Mouse (Mus musculus) midbrain, embryonic 14.5 days (tissue): Measurements from ENCODE around the gene Gpat2. TPM values are rescaled to one million over a fixed set of nuclear protein-coding genes. Genes with fewer than 3 reads are reported as not detected.

ENCODE experiments used
- ATAC-seq: fragments of 200-750 bp; cut with Nextera tagmentation; 2 replicates; pipeline ENCODE4 v1.8.0; 2017; ENCODE audit warnings: moderate number of reproducible peaks, moderate library complexity; ENCODE audit not compliant: low FRiP score, low TSS enrichment
- DNase-seq: peaks from one replicate; pipeline ENCODE4 v3.0.0-alpha.2; 2015
- H3K27ac ChIP-seq: fragments of 300-500 bp; sonication (generic); replicated peaks from 2 replicates; pipeline ENCODE4 v1.5.1; 2014; ENCODE audit warnings: mild to moderate bottlenecking, low read depth, low read length, moderate library complexity
- H3K27me3 ChIP-seq: fragments of 300-500 bp; sonication (generic); 2 replicates; pipeline ENCODE4 v1.6.1; 2014; ENCODE audit warnings: low read length, control low read depth, mixed read lengths; ENCODE audit not compliant: control insufficient read depth, insufficient read depth
- H3K36me3 ChIP-seq: fragments of 300-500 bp; sonication (generic); 2 replicates; pipeline ENCODE4 v1.6.1; 2014; ENCODE audit warnings: low read length, control low read depth; ENCODE audit not compliant: control insufficient read depth, insufficient read depth
- H3K4me1 ChIP-seq: fragments of 300-500 bp; sonication (generic); 2 replicates; pipeline ENCODE4 v1.6.1; 2014; ENCODE audit warnings: mild to moderate bottlenecking, antibody characterized with exemption, low read length, control low read depth; ENCODE audit not compliant: control insufficient read depth, insufficient read depth
- H3K4me2 ChIP-seq: fragments of 300-500 bp; sonication (generic); 2 replicates; pipeline ENCODE4 v1.6.1; 2014; ENCODE audit warnings: mild to moderate bottlenecking, low read length, moderate library complexity
- H3K4me3 ChIP-seq: fragments of 300-500 bp; sonication (generic); replicated peaks from 2 replicates; pipeline ENCODE4 v1.5.1; 2014; ENCODE audit warnings: low read depth, low read length
- H3K9ac ChIP-seq: fragments of 300-500 bp; sonication (generic); replicated peaks from 2 replicates; pipeline ENCODE4 v1.6.1; 2014; ENCODE audit warnings: mild to moderate bottlenecking, low read length, moderate library complexity
- H3K9me3 ChIP-seq: fragments of 300-500 bp; sonication (generic); 2 replicates; pipeline ENCODE4 v1.6.1; 2016; ENCODE audit warnings: low read length, control low read depth, mixed read lengths; ENCODE audit not compliant: control insufficient read depth
- WGBS: fragments of 180-500 bp; shearing (Covaris S2); extraction: QIAGEN DNeasy Blood & Tissue Kit; methylation state at CpG from one replicate; pipeline ENCODE4 v1.1.7; 2014; 5-methylcytosine and 5-hydroxymethylcytosine counted together
- polyA plus RNA-seq: library from polyadenylated mRNA; unstranded; fragments of >200 nt; fragmentation: Nextera tagmentation; extraction: Ambion mirVana; gene quantifications from 2 replicates; pipeline ENCODE4 v1.2.1, GENCODE M21; 2014

Gene Gpat2
- polyA plus RNA-seq, 1 experiment from 2014 or later: 0.08 TPM

DNA sequence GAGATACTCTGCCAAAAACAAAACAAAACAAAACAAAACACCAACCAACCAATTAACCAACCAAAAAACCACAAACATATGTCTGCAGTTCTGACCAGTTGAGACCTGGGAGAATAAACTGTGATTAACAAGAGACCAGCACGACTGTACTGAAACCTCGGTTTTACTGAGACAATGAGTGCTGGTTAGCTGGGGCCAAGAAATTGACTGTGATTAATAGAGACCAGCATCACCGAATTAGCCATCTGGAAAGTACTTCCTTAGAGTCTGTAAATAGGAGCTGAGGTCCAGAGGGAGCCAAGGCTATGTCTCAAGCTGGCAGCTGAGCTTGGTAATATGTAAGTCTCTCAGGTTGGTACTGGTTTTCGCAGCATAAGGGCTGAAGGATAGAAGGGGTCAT, 34.2 kb upstream of the Gpat2 start:
- H3K4me1 ChIP-seq: no peaks in the 10 kb centered on the region
- WGBS: 84% methylated on average over 4 of the region's 4 CpGs
- H3K4me3 ChIP-seq: no peak overlapping the region
- H3K9me3 ChIP-seq: no peaks in the 10 kb centered on the region
- H3K36me3 ChIP-seq: no peaks in the 10 kb centered on the region
- no peak for ATAC-seq
- no peak overlapping the region for H3K4me2 ChIP-seq
- H3K9ac ChIP-seq: no peak overlapping the region
- no peak overlapping the region for H3K27ac ChIP-seq
- DNase-seq: no peak
- H3K27me3 ChIP-seq: no peaks in the 10 kb centered on the region

DNA sequence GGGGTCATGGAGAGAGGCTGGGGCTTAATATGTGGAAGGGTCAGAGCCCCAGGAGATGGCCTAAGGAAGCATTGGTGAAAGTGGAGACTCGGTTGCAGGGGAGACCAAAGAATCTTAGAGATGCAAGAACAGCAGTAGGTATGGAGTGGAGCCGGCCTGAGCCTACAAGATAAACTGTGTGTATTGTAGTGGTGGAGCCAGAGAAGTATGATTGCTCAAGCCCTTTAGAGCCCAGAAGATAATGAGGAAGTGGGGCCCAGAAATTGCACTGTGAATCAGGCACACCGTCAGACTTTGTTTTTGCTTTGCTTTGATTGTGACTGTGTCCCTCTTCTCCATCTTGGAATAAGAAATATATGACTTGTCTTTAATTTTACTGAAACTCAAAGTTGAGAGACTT, 33.7 kb upstream of the Gpat2 start:
- Histone ChIP-seq H3K27me3 (no peaks in the 10 kb centered on the region), H3K4me3 (no peak overlapping the region), H3K4me2 (no peak overlapping the region), H3K36me3 (no peaks in the 10 kb centered on the region), H3K9ac (no peak overlapping the region), H3K9me3 (no peaks in the 10 kb centered on the region), H3K27ac (no peak overlapping the region), H3K4me1 (no peaks in the 10 kb centered on the region)
- ATAC-seq (no peak), DNase-seq (no peak)
- WGBS: 81% methylated on average over 3 of the region's 3 CpGs

DNA sequence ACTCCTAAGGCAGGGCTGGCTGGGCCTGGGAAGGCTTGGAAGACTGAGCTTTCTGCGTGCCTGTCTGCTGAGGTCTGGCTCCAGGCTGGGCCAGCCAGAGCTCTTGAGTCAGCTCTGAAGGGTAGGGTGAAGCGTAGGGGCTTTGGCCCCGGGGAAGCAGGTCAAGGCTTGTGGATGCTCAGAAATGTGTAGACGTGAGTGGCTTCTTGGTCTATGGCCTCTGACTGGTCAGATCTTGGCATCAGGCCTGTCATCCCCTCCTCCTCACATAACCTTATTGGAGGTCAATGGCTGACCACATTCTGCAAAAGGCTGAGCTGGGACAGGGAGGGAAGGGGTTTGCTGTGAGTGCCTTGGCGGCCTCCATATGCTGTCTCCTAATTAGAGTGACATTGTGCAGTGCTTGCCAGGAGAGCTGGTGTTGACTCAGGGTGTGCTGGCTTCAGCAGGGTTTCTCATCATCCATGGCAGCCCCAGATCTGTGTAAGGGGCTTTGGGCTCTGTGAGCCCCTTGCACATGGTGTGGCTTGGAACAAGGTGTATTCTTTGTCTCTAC, 30.3 kb upstream of the Gpat2 start:
- H3K9me3 ChIP-seq: no peaks in the 10 kb centered on the region
- no peak overlapping the region for H3K4me3 ChIP-seq
- no peaks in the 10 kb centered on the region for H3K27me3 ChIP-seq
- WGBS: 90% methylated on average over 5 of the region's 5 CpGs
- no peak overlapping the region for H3K27ac ChIP-seq
- DNase-seq (no peak), ATAC-seq (no peak)
- H3K9ac ChIP-seq: no peak overlapping the region
- H3K36me3 ChIP-seq: no peaks in the 10 kb centered on the region
- no peak overlapping the region for H3K4me2 ChIP-seq
- no peaks in the 10 kb centered on the region for H3K4me1 ChIP-seq

DNA sequence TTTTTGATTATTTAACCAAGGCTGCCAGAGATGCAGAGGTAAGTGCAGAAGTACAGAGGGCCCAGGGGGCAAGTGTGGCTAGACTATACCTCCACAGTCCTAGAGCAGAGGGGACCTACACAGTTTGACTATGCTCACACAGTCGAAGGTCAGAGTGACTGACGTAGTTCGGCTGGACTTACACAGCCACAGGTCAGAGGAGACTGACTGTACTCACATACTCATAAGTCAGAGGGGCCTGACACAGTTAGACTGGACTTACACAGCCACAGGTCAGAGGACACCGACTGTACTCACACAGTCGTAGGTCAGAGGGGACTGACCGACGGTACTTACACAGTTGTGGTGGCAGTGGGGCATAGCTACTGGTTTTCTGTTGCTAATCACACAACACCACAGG, 26.3 kb upstream of the Gpat2 start:
- ATAC-seq: no peak
- WGBS: 92% methylated on average over 7 of the region's 7 CpGs
- H3K27ac ChIP-seq: no peak overlapping the region
- no peak overlapping the region for H3K4me2 ChIP-seq
- H3K27me3 ChIP-seq: no peaks in the 10 kb centered on the region
- H3K4me3 ChIP-seq: no peak overlapping the region
- H3K36me3 ChIP-seq: no peaks in the 10 kb centered on the region
- DNase-seq: no peak
- H3K9ac ChIP-seq: no peak overlapping the region
- H3K9me3 ChIP-seq: no peaks in the 10 kb centered on the region
- H3K4me1 ChIP-seq: no peaks in the 10 kb centered on the region

DNA sequence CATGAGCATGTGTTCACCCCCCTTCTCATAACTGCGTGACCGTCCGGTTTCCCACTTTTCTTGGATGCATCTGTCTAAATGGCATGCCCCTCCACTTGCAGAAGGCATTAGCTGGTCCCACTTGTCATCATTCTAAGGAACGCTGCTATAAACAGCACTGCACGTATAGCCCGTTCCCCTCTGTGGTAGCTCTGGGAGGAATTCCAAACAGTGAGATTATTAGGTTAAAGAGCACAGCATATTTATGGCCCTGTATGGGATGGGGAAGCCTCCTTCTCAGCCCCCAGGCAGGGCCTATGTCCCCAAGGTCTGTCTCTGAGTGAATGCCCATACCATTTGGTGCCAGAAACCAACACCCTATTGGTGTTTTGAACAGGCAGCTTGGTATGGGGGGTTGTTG, 13.9 kb upstream of the Gpat2 start:
- ATAC-seq: no peak

DNA sequence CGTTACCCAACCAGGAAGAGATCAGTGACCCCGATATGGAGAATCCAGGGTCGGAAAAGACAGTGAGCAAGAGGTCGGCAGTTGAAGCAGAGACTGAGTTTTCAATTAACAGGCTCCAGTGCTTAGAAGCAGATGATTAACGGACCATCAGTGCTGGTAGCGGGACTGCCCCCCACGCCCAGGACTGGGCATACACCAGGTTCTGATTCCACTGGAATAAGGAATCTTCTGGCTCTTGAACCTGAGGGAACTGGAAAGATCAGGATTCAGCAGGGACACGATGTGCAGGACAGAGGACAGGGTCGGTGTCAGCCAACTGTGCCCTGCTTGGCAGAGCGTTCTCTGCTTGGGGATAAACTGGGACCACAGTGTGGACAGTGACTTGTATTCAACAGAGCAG, 9.2 kb upstream of the Gpat2 start:
- no peaks in the 10 kb centered on the region for H3K27me3 ChIP-seq
- no peaks in the 10 kb centered on the region for H3K9me3 ChIP-seq
- no peak overlapping the region for H3K9ac ChIP-seq
- H3K4me2 ChIP-seq: no peak overlapping the region
- no peaks in the 10 kb centered on the region for H3K4me1 ChIP-seq
- H3K4me3 ChIP-seq: no peak overlapping the region
- 83% methylated on average over 10 of the region's 10 CpGs for WGBS
- H3K27ac ChIP-seq: no peak overlapping the region
- no peaks in the 10 kb centered on the region for H3K36me3 ChIP-seq
- ATAC-seq: no peak
- DNase-seq: no peak

More for the DNA sequence above, 13.9 kb upstream of the Gpat2 start:
- H3K36me3 ChIP-seq: no peaks in the 10 kb centered on the region
- H3K27ac ChIP-seq: no peak overlapping the region
- H3K27me3 ChIP-seq: no peaks in the 10 kb centered on the region
- no peak overlapping the region for H3K4me3 ChIP-seq
- H3K4me2 ChIP-seq: no peak overlapping the region
- no peak overlapping the region for H3K9ac ChIP-seq
- 88% methylated on average over 6 of the region's 6 CpGs for WGBS
- no peaks in the 10 kb centered on the region for H3K9me3 ChIP-seq
- DNase-seq: no peak
- no peaks in the 10 kb centered on the region for H3K4me1 ChIP-seq

DNA sequence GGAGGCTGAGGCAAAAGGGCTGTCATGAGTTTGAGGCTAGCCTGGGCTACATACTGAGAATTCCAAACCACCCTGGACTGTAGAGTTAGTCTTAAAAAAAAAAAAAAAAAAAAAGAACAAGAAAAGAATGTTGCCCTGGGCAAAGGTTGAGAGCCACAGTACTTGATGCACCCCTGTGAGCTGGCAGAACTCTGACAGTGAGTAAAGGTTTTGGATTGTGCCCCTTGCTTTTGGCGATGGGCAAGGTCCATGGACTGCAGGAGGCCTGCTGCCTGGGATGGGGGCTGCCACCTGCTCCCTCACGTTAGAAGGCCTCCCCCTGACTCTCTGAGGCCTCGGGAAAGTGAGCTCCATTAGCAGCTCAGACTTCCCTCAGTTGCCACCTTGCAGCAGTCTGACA, 8.3 kb upstream of the Gpat2 start:
- Histone ChIP-seq H3K27me3 (no peaks in the 10 kb centered on the region), H3K4me3 (no peak overlapping the region), H3K4me2 (no peak overlapping the region), H3K9me3 (no peaks in the 10 kb centered on the region), H3K27ac (no peak overlapping the region), H3K36me3 (no peaks in the 10 kb centered on the region), H3K4me1 (no peaks in the 10 kb centered on the region), H3K9ac (no peak overlapping the region)
- WGBS: 61% methylated on average over 3 of the region's 3 CpGs
- ATAC-seq (no peak), DNase-seq (no peak)

DNA sequence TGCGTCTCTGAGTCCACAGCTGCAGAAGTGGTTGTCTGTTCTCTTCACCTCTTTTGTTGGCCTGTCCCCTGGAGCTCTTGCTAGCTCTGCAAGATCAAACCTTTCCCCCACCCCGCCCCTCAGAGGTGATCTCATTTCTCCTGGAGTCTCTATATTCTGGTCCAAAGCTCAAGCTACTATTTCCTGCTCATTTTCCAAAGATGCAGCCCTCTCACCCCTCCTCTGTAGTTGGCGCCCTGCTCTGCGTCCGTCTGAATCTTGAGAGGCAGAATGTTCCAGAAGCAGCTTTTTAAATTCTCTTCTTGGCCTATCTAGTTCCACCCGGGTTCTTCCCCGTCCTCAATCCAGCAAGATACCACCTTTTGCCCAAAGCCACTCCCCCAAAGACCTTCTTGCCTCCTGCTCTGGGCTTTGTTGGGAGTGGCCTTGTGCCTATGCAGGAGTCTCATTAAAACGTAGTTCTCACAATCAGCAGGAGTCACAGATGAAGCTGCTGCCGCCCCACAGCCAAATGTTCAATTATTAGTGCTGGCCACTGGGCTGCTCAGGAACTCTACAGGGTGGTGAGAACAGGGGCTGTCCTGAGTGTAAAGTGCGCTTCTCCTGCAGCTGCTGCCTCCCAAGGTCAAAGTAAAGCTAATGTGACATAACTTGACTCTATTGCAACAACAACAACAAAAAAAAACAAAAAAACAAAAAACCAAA, 6.6 kb upstream of the Gpat2 start:
- WGBS: 75% methylated on average over 10 of the region's 10 CpGs
- Histone ChIP-seq H3K9ac (no peak overlapping the region), H3K4me3 (no peak overlapping the region), H3K9me3 (no peaks in the 10 kb centered on the region), H3K4me2 (no peak overlapping the region), H3K4me1 (no peaks in the 10 kb centered on the region), H3K27ac (no peak overlapping the region), H3K27me3 (no peaks in the 10 kb centered on the region), H3K36me3 (no peaks in the 10 kb centered on the region)
- no peak for DNase-seq
- no peak for ATAC-seq

DNA sequence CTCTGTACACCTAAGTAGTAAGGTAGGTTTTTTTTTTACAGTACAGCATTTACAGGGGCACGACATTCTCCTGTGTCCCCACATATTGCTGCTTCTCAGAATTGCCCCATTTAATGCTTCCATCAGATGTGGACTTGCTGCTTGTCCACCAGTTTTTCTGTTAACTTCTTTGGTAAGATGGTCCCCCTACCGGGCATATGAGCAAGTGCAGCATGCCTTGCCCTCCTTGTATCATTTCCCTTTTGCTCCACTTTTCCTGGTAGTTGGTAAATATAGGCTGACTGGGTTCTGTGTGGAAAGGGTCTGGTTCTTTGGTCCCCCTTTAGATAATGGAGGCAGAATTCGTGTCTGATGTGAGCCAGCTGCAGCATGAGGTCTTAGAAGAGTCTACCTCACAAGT, 5.2 kb downstream of the Gpat2 start:
- DNase-seq: peak; percentile 78
- H3K9me3 ChIP-seq: no peaks in the 10 kb centered on the region
- H3K4me1 ChIP-seq: no peaks in the 10 kb centered on the region
- WGBS: 22% methylated on average over 3 of the region's 3 CpGs
- H3K4me2 ChIP-seq: no peak overlapping the region
- no peak for ATAC-seq
- H3K36me3 ChIP-seq: peaks cover 9% of the 10 kb centered on the region
- H3K27me3 ChIP-seq: no peaks in the 10 kb centered on the region
- H3K9ac ChIP-seq: no peak overlapping the region
- H3K27ac ChIP-seq: no peak overlapping the region
- no peak overlapping the region for H3K4me3 ChIP-seq
